Mouse (Mus musculus) cortical plate, adult 2 months (tissue): ENCODE measurements at regions not wholly inside any gene's neighbourhood (a gene's known extent, or its start where the extent isn't known, plus 50 kb on each side); places are given as distances from the start of the nearest gene placed in this dataset.

Experiments
- CTCF ChIP-seq: fragments of 200-500 bp; IDR thresholded peaks from 2 replicates; pipeline ENCODE4 v1.5.1; 2011; ENCODE audit warnings: mild to moderate bottlenecking, control low read depth, low read length; ENCODE audit not compliant: insufficient read depth; ENCODE audit errors: extremely low read depth
- POLR2A ChIP-seq: fragments of 200-500 bp; IDR thresholded peaks from 2 replicates; pipeline ENCODE4 v1.6.1; 2011; ENCODE audit warnings: mild to moderate bottlenecking, low read length, control low read depth; ENCODE audit not compliant: insufficient read depth; ENCODE audit errors: extremely low read depth

GRCm38 (mm10) chr3:144323524-144323923 lies 118.5 kb upstream of the Lmo4 start:
- TF ChIP-seq POLR2A (no peak), CTCF (no peak)
